Mouse (Mus musculus) gastrocnemius, postnatal 36 days (tissue): ENCODE measurements around the gene Ppp2r2d. TPM values are rescaled to one million over a fixed set of nuclear protein-coding genes. Genes with fewer than 3 reads are reported as not detected.
A peak's percentile ranks its signal among the peaks of the same experiment; 100 is the strongest.

ENCODE experiments used
- DNase-seq, 2 experiments: peaks; one replicate each; pipeline ENCODE4 v3.0.0; 2022
- intact Hi-C: fragments of 180-260 bp; cut with DNase I; formaldehyde crosslinking; loops from one replicate; pipeline ENCODE4 v1.15.1; 2025
- total RNA-seq, 2 experiments: library from RNA; stranded (reverse); gene quantifications; 2 replicates each; pipeline ENCODE4 v1.2.3; 2021

The Ppp2r2d gene
- total RNA-seq, 2 experiments from 2014 or later: 34.1 to 36.5 TPM

DNA sequence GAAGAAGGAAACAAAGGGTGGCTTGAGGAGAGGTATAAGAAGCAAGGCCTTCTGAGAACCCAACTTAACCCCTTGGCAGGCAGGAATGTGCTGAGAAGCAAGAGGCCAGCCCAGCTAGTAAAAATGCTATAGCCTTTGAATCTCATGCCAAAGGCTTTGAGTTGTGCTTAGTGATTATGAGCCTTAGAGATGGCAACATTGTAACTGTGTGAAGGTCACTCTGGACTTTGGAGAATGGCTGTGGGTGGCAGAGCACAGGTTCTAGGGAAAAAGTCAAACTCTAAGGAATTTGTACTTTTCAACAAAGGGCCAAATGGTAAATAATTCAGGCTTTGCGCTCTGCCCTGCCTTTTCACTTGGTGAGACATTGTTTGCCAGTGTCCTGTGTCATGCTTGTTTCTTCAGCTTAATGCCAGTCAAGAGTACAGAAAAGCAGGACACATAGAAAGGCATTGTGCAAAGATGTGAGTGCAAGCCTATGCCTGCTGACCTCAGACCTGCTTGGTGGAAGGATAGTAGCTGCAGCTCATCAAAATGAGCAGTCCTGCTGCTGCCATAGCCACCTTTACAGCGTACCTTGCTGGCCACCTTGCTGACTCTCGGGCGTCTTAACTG is 7.6 kb downstream of the Ppp2r2d start:
- DNase-seq: no peak
- intact Hi-C loops: no loop called here

GRCm38 (mm10) chr7:138854201-138854600 is 8.3 kb downstream of the Ppp2r2d start:
- intact Hi-C loops: no loop called here
- no peak for DNase-seq

DNA sequence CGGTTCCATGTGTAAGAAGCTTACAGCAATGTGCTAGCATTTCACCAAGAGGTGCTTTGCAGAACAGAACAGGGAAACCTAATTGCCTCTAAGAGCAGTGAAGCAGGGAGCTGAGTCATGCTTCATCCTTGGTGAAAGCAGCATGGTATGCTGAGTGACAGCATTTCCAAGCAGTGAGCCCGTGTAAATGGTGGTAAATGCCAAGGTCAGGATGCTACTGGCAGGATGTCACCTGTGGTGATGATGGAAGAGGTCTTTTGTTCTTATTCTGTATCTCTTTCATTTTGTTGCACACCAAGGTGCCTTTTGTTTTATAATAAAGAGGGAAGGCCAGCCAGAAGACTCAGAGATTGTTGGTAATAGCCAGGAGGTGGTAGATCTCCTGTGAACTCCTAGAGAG is 10.8 kb downstream of the Ppp2r2d start:
- intact Hi-C loops: no loop called here

GRCm38 (mm10) chr7:138863950-138864572 is 18.2 kb downstream of the Ppp2r2d start:
- intact Hi-C loops: no loop called here
- no peak for DNase-seq

More for the DNA sequence above, 10.8 kb downstream of the Ppp2r2d start:
- no peak for DNase-seq

GRCm38 (mm10) chr7:138864776-138865175 is 18.9 kb downstream of the Ppp2r2d start:
- no peak for DNase-seq
- intact Hi-C loops: no loop called here

- intact Hi-C loops: no loop called here
- no peak for DNase-seq
These were observed 21.4 kb downstream of the Ppp2r2d start for GRCm38 (mm10) chr7:138867286-138867685.

- intact Hi-C loops: no loop called here
- no peak for DNase-seq
These were observed 22.4 kb downstream of the Ppp2r2d start for GRCm38 (mm10) chr7:138868316-138868715.

DNA sequence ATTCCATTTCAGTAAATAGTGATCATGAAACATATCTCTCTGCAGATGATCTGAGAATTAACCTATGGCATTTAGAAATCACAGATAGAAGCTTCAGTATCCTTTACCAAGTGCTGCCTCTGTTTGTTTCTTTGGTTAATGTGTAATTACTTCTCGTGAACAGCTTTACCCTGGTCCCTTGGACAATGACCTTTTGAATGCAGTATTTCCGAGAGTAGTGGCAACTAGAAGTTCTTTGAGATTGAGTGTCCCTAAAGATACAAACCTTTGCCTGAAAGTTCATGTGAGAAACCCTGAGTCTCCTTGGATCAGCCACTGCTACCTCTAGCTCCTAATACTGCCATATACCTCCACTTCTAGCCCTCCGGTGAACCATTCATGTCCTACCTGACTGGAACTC is 27.1 kb downstream of the Ppp2r2d start:
- intact Hi-C loops: no loop called here
- no peak for DNase-seq

- no peak for DNase-seq
These were observed 29.2 kb downstream of the Ppp2r2d start for GRCm38 (mm10) chr7:138875031-138875430.

DNA sequence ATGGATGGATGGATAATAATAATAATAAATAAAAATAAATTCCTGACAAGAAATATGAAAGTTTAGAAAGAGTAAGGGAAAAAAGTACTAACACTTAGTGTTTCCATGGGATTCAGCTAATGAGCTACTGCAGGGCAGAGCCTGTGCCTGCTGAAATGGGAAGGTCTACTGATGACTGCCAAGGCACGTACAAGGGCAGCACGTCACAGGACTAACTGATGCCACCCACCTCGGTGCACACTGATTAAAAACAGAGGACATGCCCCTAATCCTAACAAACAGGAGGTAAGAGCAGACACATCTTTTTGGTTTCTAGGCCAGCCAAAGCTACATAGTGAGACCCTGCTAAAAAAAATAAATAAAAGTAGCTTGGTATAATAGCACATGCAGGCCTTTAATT is 37.8 kb downstream of the Ppp2r2d start:
- no peak for DNase-seq
- intact Hi-C loops: no loop called here

More at GRCm38 (mm10) chr7:138875031-138875430, 29.2 kb downstream of the Ppp2r2d start:
- intact Hi-C loops: no loop called here

DNA sequence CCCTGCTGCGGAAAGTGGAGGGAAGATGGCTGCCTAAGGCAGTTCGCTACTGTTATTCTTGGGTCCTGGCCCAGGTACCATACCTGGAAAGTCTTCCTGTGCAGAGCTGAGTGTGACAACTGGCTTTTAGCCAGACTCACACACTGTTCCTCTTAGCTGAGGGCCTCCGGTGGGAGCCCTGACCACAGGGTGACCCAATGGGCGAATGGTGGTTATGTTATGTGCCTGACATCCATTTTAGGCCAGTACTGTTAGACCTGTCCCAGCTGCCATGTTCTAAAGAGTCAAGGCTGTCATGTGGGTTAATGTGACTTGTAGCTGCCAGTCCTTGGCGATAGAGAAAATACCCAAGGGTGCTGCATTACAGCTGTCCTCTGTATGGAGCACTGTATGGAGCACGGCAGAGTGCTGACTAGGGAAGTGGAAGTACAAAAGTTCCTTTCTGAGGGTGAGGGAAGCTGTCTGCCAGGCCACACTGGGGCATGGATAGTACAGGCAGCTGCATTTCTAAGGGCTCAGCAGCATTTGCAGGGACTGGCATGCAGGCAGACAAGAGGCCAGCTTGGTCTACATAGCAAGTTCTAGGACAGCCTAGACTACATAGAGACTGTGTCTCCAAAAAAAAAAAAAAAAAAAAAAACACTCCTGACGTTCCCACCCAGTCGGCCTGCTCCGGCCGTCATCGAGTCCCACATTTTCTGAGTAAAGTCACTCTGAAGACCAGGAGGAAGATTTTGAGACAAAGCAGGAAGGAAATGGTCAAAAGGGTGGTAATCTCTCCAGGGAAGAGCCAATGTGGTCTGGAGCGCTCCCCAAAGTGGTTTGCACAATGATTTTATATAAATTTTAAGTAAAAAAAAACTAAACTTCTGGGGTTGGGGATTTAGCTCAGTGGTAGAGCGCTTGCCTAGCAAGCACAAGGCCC is 39.7 kb downstream of the Ppp2r2d start:
- intact Hi-C loops: no loop called here
- no peak for DNase-seq

- intact Hi-C loops: no loop called here
- no peak for DNase-seq
These were observed 52.2 kb downstream of the Ppp2r2d start for GRCm38 (mm10) chr7:138898122-138898521.

DNA sequence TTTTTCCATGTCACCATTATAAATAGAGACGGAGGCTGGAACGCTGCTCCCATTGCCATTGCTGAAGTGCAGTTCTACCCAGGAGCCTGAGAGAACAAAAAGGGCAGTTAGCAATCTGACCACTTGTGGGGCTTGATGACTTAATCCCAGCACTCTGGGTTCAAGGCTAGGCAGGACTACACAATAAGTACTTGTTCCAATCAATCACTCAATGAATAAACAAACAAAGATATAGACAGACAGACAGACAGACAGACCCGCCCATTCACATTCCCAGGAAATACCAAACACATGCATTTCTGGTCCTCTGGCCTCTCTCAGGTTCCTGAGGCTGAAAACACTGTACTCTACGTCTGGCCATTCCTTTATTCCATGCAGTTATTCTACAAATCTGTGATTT is 52.9 kb downstream of the Ppp2r2d start:
- DNase-seq: no peak
- intact Hi-C loops: no loop called here

GRCm38 (mm10) chr7:138903886-138904435 is 58.1 kb downstream of the Ppp2r2d start:
- intact Hi-C loops: no loop called here
- DNase-seq: no peak

- intact Hi-C loops: no loop called here
- no peak for DNase-seq
These were observed 60.6 kb downstream of the Ppp2r2d start for GRCm38 (mm10) chr7:138906441-138906840.

- intact Hi-C loops: no loop called here
- DNase-seq: peak; percentile 34 to 36
These were observed 61.2 kb downstream of the Ppp2r2d start for GRCm38 (mm10) chr7:138907043-138907442.

- DNase-seq: no peak
- intact Hi-C loops: no loop called here
These were observed 62.1 kb downstream of the Ppp2r2d start for GRCm38 (mm10) chr7:138907976-138908375.

- DNase-seq: no peak
- intact Hi-C loops: no loop called here
These were observed 62.9 kb downstream of the Ppp2r2d start for GRCm38 (mm10) chr7:138908768-138909276.

- intact Hi-C loops: no loop called here
- DNase-seq: peak; percentile 79 to 82
These were observed 63.7 kb downstream of the Ppp2r2d start, which contains the start of gene Bnip3 for GRCm38 (mm10) chr7:138909277-138910192. TSS of gene Bnip3 (minus strand) at chr7:138909519.

DNA sequence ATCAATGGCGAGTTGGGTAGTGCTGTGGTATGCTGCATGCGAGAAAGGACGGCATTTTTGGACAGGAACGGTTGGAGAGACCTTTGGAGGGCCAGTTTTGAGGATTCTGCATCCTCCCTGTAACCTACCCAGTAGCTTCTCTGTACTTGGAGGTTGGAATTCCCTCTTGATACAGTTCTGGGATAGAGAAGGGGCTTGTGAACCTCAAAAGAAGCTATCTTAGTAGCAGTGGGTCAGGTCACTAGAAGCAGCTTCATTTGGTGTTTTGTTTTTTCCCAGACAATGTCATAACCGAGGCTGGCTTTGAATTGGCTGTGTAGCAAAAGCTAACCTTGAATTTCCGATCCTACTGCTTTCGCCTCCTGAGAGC is 64.3 kb downstream of the Ppp2r2d start:
- DNase-seq: no peak
- intact Hi-C loops: no loop called here
